Mouse (Mus musculus): ENCODE measurements around the gene Fam20b. TPM values are rescaled to one million over a fixed set of nuclear protein-coding genes. Genes with fewer than 3 reads are reported as not detected.

The Fam20b gene
- polyA plus RNA-seq (2015; fragmentation: Nextera tagmentation; extraction: Ambion mirVana), result 27.6 and 28.2 TPM in 2 replicates

DNA sequence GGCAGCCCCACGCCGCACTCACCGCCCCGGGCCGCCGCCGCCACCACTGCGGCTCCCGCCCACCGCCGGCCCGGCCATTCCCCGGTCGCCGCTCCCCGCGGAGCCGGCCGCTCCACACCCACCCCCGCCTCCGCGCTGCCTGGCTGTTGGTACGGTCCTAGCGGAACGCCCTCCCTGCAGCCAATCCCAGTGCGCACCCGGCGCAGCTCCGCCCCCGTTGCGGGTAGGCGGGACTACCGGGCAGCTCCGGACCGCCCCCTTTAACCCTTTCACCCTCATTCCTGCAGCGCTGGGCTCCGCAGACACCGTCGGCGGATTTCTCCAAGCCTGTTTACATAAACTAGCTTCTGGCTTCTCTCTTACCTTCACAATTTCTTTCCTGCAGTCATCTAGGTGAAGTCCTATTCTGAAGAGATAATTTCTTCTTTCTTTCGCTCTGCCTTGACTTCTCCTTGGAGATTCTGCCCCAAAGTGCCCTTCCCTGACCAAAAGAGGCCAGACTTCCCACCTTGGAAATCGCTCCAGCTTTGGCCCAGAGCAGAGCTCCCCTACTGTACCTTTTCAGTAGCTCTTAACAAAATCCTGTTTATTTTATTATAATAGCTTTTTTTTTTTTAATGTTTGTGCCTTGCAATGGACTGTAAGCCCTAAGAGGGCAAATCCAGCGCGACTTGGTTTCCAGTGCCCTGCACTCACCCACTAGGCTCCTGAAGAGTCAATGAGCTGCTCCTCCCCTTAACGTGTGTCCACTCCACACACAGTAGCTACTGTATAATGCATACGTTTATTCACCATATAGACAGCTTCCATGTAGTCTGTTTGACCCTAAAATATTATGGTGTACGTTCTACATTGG is at the start of gene Fam20b:
Fam20b (minus strand) TSS at position 137 of the 856 bp plus-strand sequence.
- 2% methylated on average over 43 of the region's 47 CpGs for WGBS
- peak within 1 kb of the TSS; percentile 92 for H3K4me3 ChIP-seq

DNA sequence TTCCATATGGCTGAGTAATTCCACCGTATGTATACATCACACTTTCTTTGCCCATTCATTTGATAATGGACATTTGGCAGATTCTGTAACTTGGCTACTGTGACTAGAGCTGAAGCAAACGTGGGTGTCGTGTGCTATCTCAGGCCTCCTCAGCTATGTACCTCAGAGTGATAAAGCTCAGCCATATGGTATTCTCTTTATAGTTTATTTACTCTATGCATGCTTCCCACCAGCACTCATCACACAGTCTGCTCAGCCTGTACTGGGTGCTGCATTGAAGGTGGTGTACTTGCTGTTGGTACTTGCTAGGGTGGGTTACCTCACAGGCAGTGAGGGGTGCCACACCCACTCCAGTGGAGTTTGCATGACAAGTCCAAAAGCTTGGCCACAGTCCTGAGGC is 46.4 kb upstream of the Fam20b start:
- Histone ChIP-seq H3K27me3 (no peaks in the 10 kb centered on the region), H3K4me2 (no peak overlapping the region), H3K9me3 (peaks cover 18% of the 10 kb centered on the region), H3K36me3 (no peaks in the 10 kb centered on the region), H3K9ac (no peak overlapping the region), H3K4me3 (no peak overlapping the region), H3K4me1 (replicated peaks) (no peaks in the 10 kb centered on the region), H3K27ac (replicated peaks) (no peak overlapping the region)
- no peak for ATAC-seq (ENCODE audit: low read depth)
- WGBS, result 89% methylated on average over 3 of the region's 3 CpGs

More for the DNA sequence above, at the start of gene Fam20b:
- peak; percentile 98 for ATAC-seq (ENCODE audit: low read depth)
- Histone ChIP-seq H3K4me2 (peak within 1 kb of the TSS; percentile 75), H3K4me1 (replicated peaks) (peaks cover 19% of the 10 kb centered on the region; the same call in 1 of the 2 replicates), H3K9me3 (no peaks in the 10 kb centered on the region), H3K36me3 (peaks cover 5% of the 10 kb centered on the region; the same call in 1 of the 2 replicates), H3K27ac (replicated peaks) (peak within 1 kb of the TSS; percentile 94), H3K27me3 (no peaks in the 10 kb centered on the region), H3K9ac (peak within 1 kb of the TSS; percentile 94)

DNA sequence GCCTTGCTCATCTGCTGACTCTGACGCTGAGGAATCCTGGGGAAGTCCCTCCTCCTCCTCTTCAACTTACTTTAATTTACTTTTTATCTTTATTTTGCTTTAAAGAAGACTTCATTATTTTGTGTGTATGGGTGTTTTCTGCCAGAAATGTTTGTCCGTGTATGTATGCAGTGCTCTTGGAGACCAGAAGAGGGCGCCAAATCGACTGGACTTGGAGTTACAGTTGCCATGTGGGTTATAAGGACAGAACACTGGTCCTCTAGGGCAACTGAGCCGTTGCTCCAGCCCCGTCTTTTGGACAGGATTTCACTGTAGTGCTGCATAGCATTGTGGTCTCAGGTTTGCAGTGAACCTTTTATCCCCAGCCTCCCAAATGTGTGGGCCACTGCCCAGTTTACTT is 45.7 kb upstream of the Fam20b start:
- Histone ChIP-seq H3K4me2 (no peak overlapping the region), H3K4me1 (replicated peaks) (no peaks in the 10 kb centered on the region), H3K9me3 (peaks cover 18% of the 10 kb centered on the region), H3K27me3 (no peaks in the 10 kb centered on the region), H3K4me3 (no peak overlapping the region), H3K27ac (replicated peaks) (no peak overlapping the region), H3K9ac (no peak overlapping the region), H3K36me3 (no peaks in the 10 kb centered on the region)
- no peak for ATAC-seq (ENCODE audit: low read depth)
- WGBS, result 76% methylated on average over 6 of the region's 6 CpGs

DNA sequence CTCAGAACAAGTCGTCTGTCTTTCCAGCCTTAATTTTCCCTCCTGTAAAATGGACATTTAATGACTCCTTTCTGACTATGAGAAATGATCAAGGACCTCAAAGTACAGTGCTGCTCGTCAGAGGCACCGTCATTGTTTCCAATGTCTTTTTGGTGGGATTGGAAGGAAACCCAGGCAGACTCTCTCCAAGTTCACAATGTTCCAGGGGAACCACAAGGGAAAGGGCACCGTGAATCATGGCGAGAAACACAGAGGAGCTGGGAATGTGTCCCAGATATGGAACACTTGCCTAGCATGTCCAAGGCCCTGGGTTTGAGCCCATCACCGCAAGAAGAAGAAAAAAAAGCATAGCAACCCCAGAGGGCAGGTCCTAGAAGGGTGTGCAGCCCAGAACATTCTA is 44.4 kb upstream of the Fam20b start:
- Histone ChIP-seq H3K4me2 (no peak overlapping the region), H3K27ac (replicated peaks) (no peak overlapping the region), H3K36me3 (no peaks in the 10 kb centered on the region), H3K4me1 (replicated peaks) (peaks cover 5% of the 10 kb centered on the region; the same call in 1 of the 2 replicates), H3K4me3 (no peak overlapping the region), H3K27me3 (no peaks in the 10 kb centered on the region), H3K9me3 (peaks cover 18% of the 10 kb centered on the region), H3K9ac (no peak overlapping the region)
- 93% methylated on average over 6 of the region's 6 CpGs for WGBS
- ATAC-seq (ENCODE audit: low read depth), result no peak

DNA sequence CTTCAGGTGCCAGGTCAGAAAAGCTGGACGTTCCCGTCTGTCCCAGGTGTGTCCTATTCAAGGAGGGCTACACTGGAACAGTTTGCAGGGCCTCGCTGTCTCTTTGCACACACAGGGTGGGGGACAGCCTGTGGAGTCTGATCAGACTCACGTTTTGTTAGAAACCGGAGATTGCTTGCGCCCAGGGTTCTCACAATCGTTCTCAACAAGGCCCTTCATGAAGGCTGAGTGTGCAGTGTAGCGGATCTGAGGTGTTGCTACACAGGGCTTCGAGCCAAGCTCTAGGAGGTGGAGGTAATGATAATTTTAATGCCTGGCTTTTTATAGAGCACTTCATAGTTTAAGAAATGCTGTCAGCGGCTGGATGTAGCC is 42.5 kb upstream of the Fam20b start:
- ATAC-seq (ENCODE audit: low read depth), result no peak
- Histone ChIP-seq H3K4me2 (no peak overlapping the region), H3K4me1 (replicated peaks) (peaks cover 7% of the 10 kb centered on the region; the same call in 1 of the 2 replicates), H3K9ac (no peak overlapping the region), H3K36me3 (no peaks in the 10 kb centered on the region), H3K4me3 (no peak overlapping the region), H3K27me3 (peaks cover 7% of the 10 kb centered on the region; the same call in 1 of the 2 replicates), H3K9me3 (peaks cover 9% of the 10 kb centered on the region), H3K27ac (replicated peaks) (no peak overlapping the region)
- 73% methylated on average over 10 of the region's 10 CpGs for WGBS

DNA sequence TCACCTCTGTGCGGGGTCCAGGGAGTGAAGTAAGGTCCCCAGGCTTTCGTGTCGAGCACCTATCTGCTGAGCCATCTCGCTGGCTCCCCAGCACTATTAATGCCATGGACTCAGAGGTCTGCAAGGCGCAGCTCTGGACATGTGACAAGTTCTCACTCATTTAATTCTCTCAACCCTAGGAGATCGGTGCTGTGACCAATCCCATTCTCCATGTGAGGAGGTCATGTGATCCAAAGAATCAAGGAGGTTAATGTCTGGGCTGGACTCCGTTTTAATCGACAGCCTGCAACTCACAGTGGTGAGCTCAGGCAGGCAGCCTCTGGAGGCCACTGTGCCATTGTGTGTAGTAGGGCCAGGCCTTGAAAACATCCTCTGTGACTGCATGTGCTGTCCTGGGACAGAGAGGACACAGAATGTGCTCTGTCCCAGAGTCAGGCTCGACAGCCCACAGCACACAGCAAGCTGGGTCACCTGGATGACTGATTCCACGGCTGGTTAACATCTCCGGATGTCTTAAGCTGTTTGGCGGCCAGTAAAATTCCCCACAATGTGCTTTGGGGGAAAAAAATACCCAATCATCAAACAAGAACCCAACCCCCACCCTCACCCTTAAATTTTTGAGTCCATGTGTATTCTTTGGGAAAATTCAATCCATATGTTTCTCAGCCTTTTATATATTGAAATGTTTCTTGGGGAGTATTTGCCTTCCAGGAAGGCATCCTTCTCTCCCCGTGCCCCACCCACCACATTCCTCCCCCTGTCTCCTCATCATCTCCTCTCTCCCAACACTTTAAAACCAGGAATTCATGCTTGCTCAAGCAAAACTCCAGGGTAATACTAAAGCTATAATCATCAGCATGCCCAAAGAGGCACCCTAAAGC is 41.9 kb upstream of the Fam20b start:
- no peak overlapping the region for H3K4me3 ChIP-seq
- 66% methylated on average over 13 of the region's 13 CpGs for WGBS
- H3K4me2 ChIP-seq, result no peak overlapping the region
- no peak overlapping the region for H3K9ac ChIP-seq
- H3K9me3 ChIP-seq, result peaks cover 4% of the 10 kb centered on the region; the same call in 1 of the 2 replicates
- H3K36me3 ChIP-seq, result no peaks in the 10 kb centered on the region
- ATAC-seq (ENCODE audit: low read depth), result no peak
- no peak overlapping the region for H3K27ac ChIP-seq (replicated peaks)
- peaks cover 7% of the 10 kb centered on the region; the same call in 1 of the 2 replicates for H3K4me1 ChIP-seq (replicated peaks)
- peaks cover 7% of the 10 kb centered on the region; the same call in 1 of the 2 replicates for H3K27me3 ChIP-seq

DNA sequence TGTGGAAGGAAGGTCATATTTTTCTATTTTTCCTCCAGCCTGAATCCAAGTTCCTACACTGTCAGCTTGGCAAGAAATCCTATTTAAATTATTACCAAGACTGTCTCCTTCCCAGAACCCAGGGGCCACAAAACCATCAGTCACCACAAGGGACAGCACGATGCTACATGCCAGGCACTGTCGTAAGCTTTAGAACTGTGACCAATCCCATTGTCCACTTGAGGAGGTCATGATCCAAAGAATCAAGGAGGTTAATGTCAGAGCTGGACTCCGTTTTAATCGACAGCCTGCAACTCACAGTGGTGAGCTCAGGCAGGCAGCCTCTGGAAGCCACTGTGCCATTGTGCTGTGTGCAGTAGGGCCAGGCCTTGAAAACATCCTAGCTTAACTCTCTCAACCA is 39.4 kb upstream of the Fam20b start:
- Histone ChIP-seq H3K27ac (replicated peaks) (no peak overlapping the region), H3K27me3 (peaks cover 7% of the 10 kb centered on the region; the same call in 1 of the 2 replicates), H3K9me3 (no peaks in the 10 kb centered on the region), H3K36me3 (no peaks in the 10 kb centered on the region), H3K4me1 (replicated peaks) (peaks cover 29% of the 10 kb centered on the region), H3K4me3 (no peak overlapping the region), H3K9ac (no peak overlapping the region), H3K4me2 (no peak overlapping the region)
- 16% methylated on average over 4 of the region's 4 CpGs for WGBS
- no peak for ATAC-seq (ENCODE audit: low read depth)

DNA sequence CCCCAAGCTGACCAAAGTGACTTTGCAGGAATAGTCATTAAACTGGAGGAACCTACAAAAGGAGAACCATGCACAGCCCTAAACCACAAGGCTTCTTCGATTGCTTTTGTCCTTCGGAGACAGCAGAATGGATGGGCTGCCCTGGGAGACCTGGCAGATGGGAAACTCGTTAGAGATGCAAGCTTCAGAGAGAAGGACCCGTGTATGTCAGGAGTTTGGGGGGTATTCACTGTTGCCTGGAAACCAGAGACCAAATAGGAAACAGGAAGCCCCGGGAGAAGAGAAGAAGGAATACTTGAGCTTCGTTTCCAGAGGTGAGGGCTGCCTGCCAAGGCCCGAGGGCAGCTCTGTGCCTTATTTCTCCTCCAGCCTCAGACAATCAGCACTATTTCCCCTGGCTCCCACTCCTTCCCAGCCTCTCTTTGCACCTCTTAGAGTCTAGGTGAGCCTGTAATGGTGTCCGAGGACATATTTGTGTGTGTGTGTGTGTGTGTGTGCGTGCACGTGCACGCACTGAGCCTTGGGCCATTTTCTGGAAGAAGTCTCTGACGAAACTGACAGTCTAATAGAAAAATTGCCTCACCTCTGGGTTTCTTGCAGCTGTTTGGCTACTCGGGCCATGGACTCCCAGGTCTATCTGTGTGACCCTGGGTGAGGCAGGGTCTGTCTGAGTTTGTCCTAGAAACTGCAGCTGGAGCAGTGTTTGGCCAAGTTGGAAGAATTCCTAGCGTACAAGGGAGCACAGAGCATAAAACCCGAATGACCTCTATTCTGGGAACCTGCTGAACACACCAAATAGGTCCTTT is 35.9 kb upstream of the Fam20b start:
- Histone ChIP-seq H3K4me1 (replicated peaks) (peaks cover 50% of the 10 kb centered on the region), H3K27me3 (peaks cover 7% of the 10 kb centered on the region; the same call in 1 of the 2 replicates), H3K9ac (no peak overlapping the region), H3K4me2 (no peak overlapping the region), H3K4me3 (no peak overlapping the region), H3K27ac (replicated peaks) (peak overlapping the region; percentile 59), H3K36me3 (no peaks in the 10 kb centered on the region), H3K9me3 (no peaks in the 10 kb centered on the region)
- WGBS, result 29% methylated on average over 15 of the region's 15 CpGs
- peak; percentile 77 for ATAC-seq (ENCODE audit: low read depth)

DNA sequence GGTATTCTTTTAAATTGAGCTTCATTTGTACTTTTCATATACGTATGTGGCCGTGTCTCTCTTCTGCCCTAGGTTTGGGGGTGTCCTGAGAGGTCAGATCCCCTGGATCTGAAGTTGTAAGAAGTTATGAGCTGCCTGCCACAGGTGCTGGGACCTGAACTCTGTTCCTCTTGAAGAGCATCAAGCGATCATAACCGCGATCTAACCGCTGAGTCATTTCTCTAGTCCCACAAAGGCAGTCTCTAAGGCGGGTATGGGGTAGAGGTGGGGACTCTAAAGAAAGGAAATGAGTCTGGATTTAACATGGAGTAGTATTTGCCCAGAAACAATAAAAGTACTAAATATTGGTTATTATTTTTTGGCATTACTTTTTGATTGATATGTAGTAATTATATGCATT is 34.1 kb upstream of the Fam20b start:
- Histone ChIP-seq H3K4me2 (peak overlapping the region; percentile 50), H3K4me1 (replicated peaks) (peaks cover 43% of the 10 kb centered on the region), H3K9ac (no peak overlapping the region), H3K27ac (replicated peaks) (no peak overlapping the region), H3K9me3 (no peaks in the 10 kb centered on the region), H3K4me3 (no peak overlapping the region), H3K27me3 (peaks cover 7% of the 10 kb centered on the region; the same call in 1 of the 2 replicates), H3K36me3 (no peaks in the 10 kb centered on the region)
- 46% methylated on average over 7 of the region's 7 CpGs for WGBS
- ATAC-seq (ENCODE audit: low read depth), result no peak

DNA sequence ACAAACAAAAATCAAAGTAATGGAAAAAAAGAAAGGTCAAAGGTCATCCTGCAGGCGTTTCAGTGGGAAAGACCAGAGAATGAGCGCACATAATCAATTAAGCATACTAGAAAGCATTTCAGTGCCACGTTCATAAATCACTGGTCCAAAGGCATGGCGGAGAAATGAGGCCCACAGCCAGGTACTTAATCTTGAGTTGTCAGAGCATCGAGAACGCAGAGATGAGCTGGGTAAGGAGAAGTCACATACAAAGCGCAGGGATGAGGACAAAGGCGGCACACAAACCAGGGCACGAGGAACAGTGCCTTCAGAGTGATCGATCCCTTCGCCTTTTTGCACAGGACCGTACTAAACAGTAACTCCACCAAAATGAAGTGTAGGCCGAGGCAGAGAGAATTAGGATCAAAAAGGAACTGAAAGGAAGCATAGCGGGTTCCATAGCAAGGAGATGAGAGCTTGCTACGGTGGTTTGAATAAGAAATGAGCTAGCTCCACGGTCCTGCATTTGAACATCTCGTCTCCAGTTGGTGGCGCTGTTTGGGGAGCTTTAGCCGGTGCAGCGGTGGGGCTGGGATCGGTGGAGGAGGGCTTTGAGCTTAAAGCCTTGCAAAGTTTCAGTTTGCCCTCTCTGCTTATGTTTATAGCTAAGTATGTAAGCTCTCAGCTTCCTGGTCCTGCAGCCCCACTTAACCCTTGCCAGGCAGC is 33.3 kb upstream of the Fam20b start:
- Histone ChIP-seq H3K9ac (peak overlapping the region; percentile 60), H3K4me3 (peak overlapping the region; percentile 25)
- WGBS, result 2% methylated on average over 21 of the region's 21 CpGs

DNA sequence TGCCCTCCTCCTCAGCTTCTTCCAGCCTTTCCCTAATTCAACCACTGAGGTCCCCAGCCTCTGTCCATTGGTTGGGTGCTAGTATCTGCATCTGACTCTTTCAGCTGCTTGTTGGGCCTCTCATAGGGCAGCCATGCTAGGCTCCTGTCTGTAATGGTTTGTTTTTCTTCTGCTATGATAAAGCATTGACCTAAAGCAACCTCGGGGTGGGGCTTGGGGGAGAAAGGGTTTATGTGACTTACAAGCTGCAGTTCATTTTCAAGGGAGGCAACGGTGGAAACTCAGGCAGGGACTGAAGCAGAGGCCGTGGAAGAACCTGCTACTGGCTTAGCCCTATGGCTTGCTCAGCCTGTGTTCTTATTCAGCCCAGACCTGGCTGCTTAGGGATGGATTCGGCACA is 31.4 kb upstream of the Fam20b start:
- H3K4me2 ChIP-seq, result no peak overlapping the region
- H3K27ac ChIP-seq (replicated peaks), result no peak overlapping the region
- no peaks in the 10 kb centered on the region for H3K9me3 ChIP-seq
- H3K27me3 ChIP-seq, result 0 out of 2 replicates have a peak, but pooled peaks cover under 1% of the 10 kb centered on the region
- ATAC-seq (ENCODE audit: low read depth), result no peak
- H3K36me3 ChIP-seq, result no peaks in the 10 kb centered on the region
- H3K4me1 ChIP-seq (replicated peaks), result peaks cover 40% of the 10 kb centered on the region
- H3K4me3 ChIP-seq, result no peak overlapping the region
- 35% methylated on average over 4 of the region's 4 CpGs for WGBS
- no peak overlapping the region for H3K9ac ChIP-seq

More for the DNA sequence above, 33.3 kb upstream of the Fam20b start:
- Histone ChIP-seq H3K36me3 (no peaks in the 10 kb centered on the region), H3K27me3 (0 out of 2 replicates have a peak, but pooled peaks cover 4% of the 10 kb centered on the region), H3K9me3 (no peaks in the 10 kb centered on the region), H3K4me1 (replicated peaks) (peaks cover 43% of the 10 kb centered on the region), H3K4me2 (peak overlapping the region; percentile 50), H3K27ac (replicated peaks) (peak overlapping the region; percentile 85)
- peak; percentile 69 for ATAC-seq (ENCODE audit: low read depth)
